ENCODE assay signal across 29 mouse cellular contexts in genomic region chr4:58521137-58521536, GRCm38 (mm10). TPM values are rescaled to one million over a fixed set of nuclear protein-coding genes. Genes with fewer than 3 reads are reported as not detected.
DNase-seq lines count a peak whose midpoint lies in the region; ATAC-seq and TF ChIP-seq lines count a peak whose summit lies in the region.
"Had no signal": no experiment of that assay in that cellular context is flagged by ENCODE, and none has a peak within 500 bp of the region (broad histone marks: within the 10 kb centered on the region; RNA-seq: fewer than 3 reads in every experiment).

No protein-coding gene starts in this region.

- H3K27ac ChIP-seq in hindbrain, embryonic 10.5 days: no peak overlapping the region
- no peak overlapping the region for H3K27ac ChIP-seq in hindbrain, postnatal 0 days
- no peak overlapping the region for H3K27ac ChIP-seq in embryonic facial prominence, embryonic 11.5 days (replicated peaks; ENCODE audit: low read depth, low read length)
- H3K27ac ChIP-seq in embryonic facial prominence, embryonic 14.5 days (replicated peaks; ENCODE audit: low read depth, low read length): peak overlapping the region; percentile 24
- peak overlapping the region; percentile 66 for H3K27ac ChIP-seq in limb, embryonic 12.5 days
- H3K27ac ChIP-seq: hindbrain, embryonic 15.5 days; liver, embryonic 15.5 days; neural tube, embryonic 12.5 days had no signal

- no peak overlapping the region for H3K4me3 ChIP-seq in hindbrain, embryonic 10.5 days
- H3K4me3 ChIP-seq in hindbrain, postnatal 0 days (ENCODE audit: low read length): no peak overlapping the region
- no peak overlapping the region for H3K4me3 ChIP-seq in embryonic facial prominence, embryonic 11.5 days (ENCODE audit: low read depth, low read length)
- H3K4me3 ChIP-seq in embryonic facial prominence, embryonic 14.5 days (ENCODE audit: low read depth, low read length): no peak overlapping the region
- H3K4me3 ChIP-seq in limb, embryonic 12.5 days (replicated peaks): no peak overlapping the region; the same call in 1 of the 2 replicates
- H3K4me3 ChIP-seq: erythroblast, embryonic 14.5 days; hindbrain, embryonic 15.5 days; liver, embryonic 15.5 days; myocyte; neural tube, embryonic 12.5 days had no signal

- no peaks in the 10 kb centered on the region for H3K9me3 ChIP-seq in hindbrain, embryonic 10.5 days
- no peaks in the 10 kb centered on the region for H3K9me3 ChIP-seq in hindbrain, postnatal 0 days (ENCODE audit: low read length)
- no peaks in the 10 kb centered on the region for H3K9me3 ChIP-seq in embryonic facial prominence, embryonic 11.5 days (replicated peaks; ENCODE audit: control insufficient read depth, low read length)
- no peaks in the 10 kb centered on the region for H3K9me3 ChIP-seq in embryonic facial prominence, embryonic 14.5 days (ENCODE audit: control insufficient read depth, low read length)
- no peaks in the 10 kb centered on the region for H3K9me3 ChIP-seq in limb, embryonic 12.5 days
- H3K9me3 ChIP-seq: hindbrain, embryonic 15.5 days; liver, embryonic 15.5 days; neural tube, embryonic 12.5 days had no signal

- H3K4me2 ChIP-seq in hindbrain, postnatal 0 days (ENCODE audit: low read depth, low read length): no peak overlapping the region
- H3K4me2 ChIP-seq in embryonic facial prominence, embryonic 11.5 days (ENCODE audit: low read depth, low read length): no peak overlapping the region
- no peak overlapping the region for H3K4me2 ChIP-seq in embryonic facial prominence, embryonic 14.5 days (ENCODE audit: low read depth, low read length)
- peak overlapping the region; percentile 17 for H3K4me2 ChIP-seq in limb, embryonic 12.5 days
- H3K4me2 ChIP-seq: heart, embryonic 11.5 days; hindbrain, embryonic 15.5 days; liver, embryonic 15.5 days; lung, embryonic 14.5 days; neural tube, embryonic 12.5 days had no signal

- no peak for TF ChIP-seq CTCF in hindbrain, postnatal 0 days (IDR thresholded peaks at IDR 0.05; ENCODE audit: low read depth)

- H3K36me3 ChIP-seq in hindbrain, embryonic 10.5 days: no peaks in the 10 kb centered on the region
- H3K36me3 ChIP-seq in hindbrain, postnatal 0 days (ENCODE audit: insufficient read depth, low read length): no peaks in the 10 kb centered on the region
- no peaks in the 10 kb centered on the region for H3K36me3 ChIP-seq in embryonic facial prominence, embryonic 11.5 days (replicated peaks; ENCODE audit: control insufficient read depth, insufficient read depth, low read depth, low read length)
- H3K36me3 ChIP-seq in embryonic facial prominence, embryonic 14.5 days (ENCODE audit: control insufficient read depth, insufficient read depth, low read length): no peaks in the 10 kb centered on the region
- peaks cover 9% of the 10 kb centered on the region; the same call in 1 of the 2 replicates for H3K36me3 ChIP-seq in limb, embryonic 12.5 days
- H3K36me3 ChIP-seq: hindbrain, embryonic 15.5 days; liver, embryonic 15.5 days; neural tube, embryonic 12.5 days had no signal

- H3K27me3 ChIP-seq in hindbrain, embryonic 10.5 days (ENCODE audit: insufficient read depth, poor library complexity, severe bottlenecking): no peaks in the 10 kb centered on the region
- no peaks in the 10 kb centered on the region for H3K27me3 ChIP-seq in hindbrain, postnatal 0 days (ENCODE audit: insufficient read depth, low read length)
- H3K27me3 ChIP-seq in embryonic facial prominence, embryonic 11.5 days (ENCODE audit: control insufficient read depth, insufficient read depth, low read length): no peaks in the 10 kb centered on the region
- no peaks in the 10 kb centered on the region for H3K27me3 ChIP-seq in embryonic facial prominence, embryonic 14.5 days (replicated peaks; ENCODE audit: control insufficient read depth, insufficient read depth, low read length)
- no peaks in the 10 kb centered on the region for H3K27me3 ChIP-seq in limb, embryonic 12.5 days
- H3K27me3 ChIP-seq: hindbrain, embryonic 15.5 days; liver, embryonic 15.5 days; neural tube, embryonic 12.5 days had no signal

- H3K4me1 ChIP-seq in hindbrain, embryonic 10.5 days (replicated peaks): peaks cover 6% of the 10 kb centered on the region
- no peaks in the 10 kb centered on the region for H3K4me1 ChIP-seq in hindbrain, postnatal 0 days (ENCODE audit: insufficient read depth, low read length)
- peaks cover 6% of the 10 kb centered on the region; the same call in 1 of the 2 replicates for H3K4me1 ChIP-seq in embryonic facial prominence, embryonic 11.5 days (ENCODE audit: control insufficient read depth, insufficient read depth, low read length)
- H3K4me1 ChIP-seq in embryonic facial prominence, embryonic 14.5 days (ENCODE audit: control insufficient read depth, insufficient read depth, low read length): peaks cover 36% of the 10 kb centered on the region
- H3K4me1 ChIP-seq in limb, embryonic 12.5 days (replicated peaks): peaks cover 83% of the 10 kb centered on the region
- H3K4me1 ChIP-seq: hindbrain, embryonic 15.5 days; liver, embryonic 15.5 days; neural tube, embryonic 12.5 days had no signal

- peak; percentile 25 for DNase-seq in hindbrain, embryonic 10.5 days (ENCODE audit: low spot score)
- no peak for DNase-seq in hindbrain, postnatal 0 days (ENCODE audit: low spot score)
- peak; percentile 52 for DNase-seq in embryonic facial prominence, embryonic 11.5 days (ENCODE audit: low spot score)
- DNase-seq in embryonic facial prominence, embryonic 14.5 days (ENCODE audit: low spot score): no peak
- DNase-seq in kidney, adult 18-20 months: no peak
- no peak for DNase-seq in left cerebral cortex, adult 18-20 months (ENCODE audit: low spot score in 2 of 2)
- DNase-seq: adrenal gland, adult 2 months; cerebellum, adult 8-10 months; cerebellum, postnatal 25 days; heart, postnatal 36 days; kidney, adult 9 months; kidney, postnatal 10 days; layer of hippocampus, postnatal 36 days; lung, embryonic 14.5 days; lung, postnatal 14 days; right cerebral cortex, adult 18-20 months; spleen, adult 18-20 months; thymus, postnatal 14 days had no signal

- no peak overlapping the region for H3K9ac ChIP-seq in hindbrain, postnatal 0 days (replicated peaks; ENCODE audit: low read length)
- H3K9ac ChIP-seq in embryonic facial prominence, embryonic 11.5 days (replicated peaks; ENCODE audit: low read length): no peak overlapping the region
- no peak overlapping the region for H3K9ac ChIP-seq in embryonic facial prominence, embryonic 14.5 days (ENCODE audit: low read depth, low read length)
- H3K9ac ChIP-seq in limb, embryonic 12.5 days (replicated peaks): 0 out of 2 replicates have a peak overlapping the region, but pooled peaks have one; percentile 8
- H3K9ac ChIP-seq: hindbrain, embryonic 15.5 days; liver, embryonic 15.5 days; lung, embryonic 14.5 days; neural tube, embryonic 12.5 days had no signal

- WGBS in hindbrain, embryonic 10.5 days: 64% methylated on average over 8 of the region's 8 CpGs
- 88% methylated on average over 8 of the region's 8 CpGs for WGBS in hindbrain, postnatal 0 days
- WGBS in embryonic facial prominence, embryonic 11.5 days: 43% methylated on average over 8 of the region's 8 CpGs
- WGBS in embryonic facial prominence, embryonic 14.5 days: 40% methylated on average over 8 of the region's 8 CpGs
- WGBS in limb, embryonic 12.5 days: 13% methylated on average over 8 of the region's 8 CpGs

- ATAC-seq in hindbrain, postnatal 0 days: no peak
- ATAC-seq in embryonic facial prominence, embryonic 11.5 days (replicated peaks; ENCODE audit: insufficient number of reproducible peaks, low FRiP score, low TSS enrichment, low read depth): no peak
- no peak for ATAC-seq in embryonic facial prominence, embryonic 14.5 days (ENCODE audit: low read depth)
- no peak for ATAC-seq in limb, embryonic 12.5 days (ENCODE audit: insufficient number of reproducible peaks, insufficient read depth, low FRiP score, low TSS enrichment, low read depth)
- ATAC-seq: CD4-positive, CD25-positive, alpha-beta regulatory T cell, adult 4 months; forebrain, embryonic 16.5 days; intestine, embryonic 16.5 days; midbrain, embryonic 16.5 days had no signal

RNA-seq across cellular contexts. Expression of gene Lpar1, which starts 32.6 kb away (rescaled TPM):
- polyA plus RNA-seq in hindbrain, embryonic 10.5 days (2016; fragmentation: Nextera tagmentation; extraction: Ambion mirVana): 46.1 and 58.2 TPM in 2 replicates
- total RNA-seq in hindbrain, postnatal 0 days (2014; rRNA removed): 14.3 and 20.6 TPM in 2 replicates
- polyA plus RNA-seq in hindbrain, postnatal 0 days (2015; fragmentation: Nextera tagmentation; extraction: Ambion mirVana): 24.3 and 28.1 TPM in 2 replicates
- 177 and 206 TPM in 2 replicates for polyA plus RNA-seq in embryonic facial prominence, embryonic 11.5 days (2014; fragmentation: Nextera tagmentation; extraction: Ambion mirVana)
- 115 and 137 TPM in 2 replicates for polyA plus RNA-seq in embryonic facial prominence, embryonic 14.5 days (2014; fragmentation: Nextera tagmentation; extraction: Ambion mirVana)
- polyA plus RNA-seq in limb, embryonic 12.5 days (2016; fragmentation: Nextera tagmentation; extraction: Ambion mirVana): 247 and 253 TPM in 2 replicates
- 10 to 100 TPM; 14.1 to 19.4 TPM for total RNA-seq in left cerebral cortex, adult 18-20 months (2021)
- polyA plus RNA-seq: CD4-positive, CD25-positive, alpha-beta regulatory T cell, adult 4 months had no signal

Comparison
In these comparisons a context has a peak if more than half of its experiments do, and no peak if none do; other contexts are left out.
1. DNase-seq: peak in hindbrain, embryonic 10.5 days (single experiment) and embryonic facial prominence, embryonic 11.5 days (single experiment); none in hindbrain, postnatal 0 days (single experiment), embryonic facial prominence, embryonic 14.5 days (single experiment), kidney, adult 18-20 months (single experiment) and left cerebral cortex, adult 18-20 months (0 of 2).
2. H3K27ac ChIP-seq: peak in embryonic facial prominence, embryonic 14.5 days (single experiment) and limb, embryonic 12.5 days (single experiment); none in hindbrain, embryonic 10.5 days (single experiment), hindbrain, postnatal 0 days (single experiment) and embryonic facial prominence, embryonic 11.5 days (single experiment).